Mouse (Mus musculus) induced T-regulatory cell, adult 2 months (primary cell): ENCODE results near the gene Ccdc130.

Experiments
- DNase-seq: peaks from one replicate; pipeline ENCODE4 v3.0.0-alpha.2; 2012; ENCODE audit warnings: low read depth

Gene Ccdc130

DNA sequence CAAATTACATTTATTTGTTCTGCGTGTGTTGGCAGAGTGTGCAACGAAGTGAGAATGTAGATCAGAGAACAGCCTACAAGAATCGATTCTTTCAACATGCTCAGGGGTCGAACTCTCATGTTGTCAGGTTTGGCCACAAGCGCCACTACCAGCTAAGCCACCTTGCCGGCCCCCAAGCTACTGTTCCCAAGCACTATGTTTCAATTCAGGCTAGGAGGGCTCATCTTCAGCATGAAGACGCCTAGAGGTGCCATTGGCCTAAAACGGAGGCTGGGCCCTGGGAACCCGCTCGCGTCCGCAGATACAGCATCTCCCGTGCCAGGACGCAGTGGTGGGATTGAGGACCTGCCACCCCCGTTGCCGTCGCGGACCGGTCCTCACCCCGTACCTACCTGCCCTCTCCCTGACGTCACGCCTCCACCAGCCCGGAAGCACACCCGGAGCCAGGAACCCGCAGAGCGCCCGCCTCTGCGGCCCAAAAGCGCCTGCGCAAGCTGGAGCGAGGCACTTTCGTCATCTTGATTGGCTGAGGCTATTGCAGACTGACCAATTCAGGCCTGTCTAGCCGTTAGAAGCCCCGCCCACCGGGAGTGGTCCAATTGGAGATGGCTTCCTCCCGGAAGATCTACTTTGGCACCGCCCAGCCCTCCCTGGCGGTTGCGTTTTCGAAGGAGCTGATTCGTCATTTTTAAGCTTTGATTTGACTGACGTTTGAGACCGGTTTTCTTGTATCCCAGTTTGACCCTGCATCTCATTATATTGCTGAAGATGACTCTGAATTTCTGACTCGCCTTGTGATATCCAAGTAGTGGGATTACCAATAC lies at the start of gene Ccdc130:
Gene Ccdc130 (minus strand): TSS at position 431 of the 824 bp plus-strand sequence.
- DNase-seq, result peak; percentile 100

DNA sequence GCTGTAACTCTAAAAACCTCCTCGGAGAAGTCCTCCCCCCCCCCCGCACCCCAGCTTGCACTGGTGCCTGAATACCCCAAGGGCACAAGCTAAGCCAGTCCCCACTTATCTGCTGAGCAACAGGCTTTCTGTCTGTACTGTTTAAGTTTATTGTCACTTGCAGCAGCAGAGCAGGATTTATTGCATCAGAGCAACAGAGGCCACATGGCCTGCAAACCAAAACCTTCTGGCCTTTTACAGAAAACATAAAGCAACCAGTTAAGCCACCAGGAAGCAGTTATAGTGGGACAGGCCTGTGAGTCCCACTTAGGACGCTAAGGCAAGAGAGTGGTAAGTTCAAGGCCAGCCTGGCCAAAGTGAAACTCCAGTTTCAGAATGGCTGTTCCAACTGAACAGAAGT lies 38.2 kb upstream of the Ccdc130 start:
- DNase-seq, result no peak

DNA sequence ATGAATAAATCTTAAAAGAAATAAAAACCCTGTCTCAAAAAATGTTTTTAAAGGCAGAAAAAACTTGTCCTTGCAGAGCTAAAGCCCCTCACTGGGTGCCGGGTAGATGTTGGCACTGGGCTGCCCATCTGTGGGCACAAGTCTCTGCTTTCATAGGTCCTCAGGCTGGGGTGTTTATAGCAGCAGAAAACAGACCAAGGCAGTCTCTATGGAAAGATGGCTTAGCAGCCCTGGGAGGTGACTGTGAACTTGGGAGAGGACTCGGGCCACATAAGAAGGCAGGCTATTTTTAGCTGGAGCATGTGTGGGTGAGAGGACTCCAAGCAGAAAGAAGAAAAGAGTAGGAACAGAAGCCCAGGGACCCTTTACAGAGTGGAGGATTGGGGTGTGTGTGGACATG lies 33.8 kb upstream of the Ccdc130 start:
- no peak for DNase-seq

DNA sequence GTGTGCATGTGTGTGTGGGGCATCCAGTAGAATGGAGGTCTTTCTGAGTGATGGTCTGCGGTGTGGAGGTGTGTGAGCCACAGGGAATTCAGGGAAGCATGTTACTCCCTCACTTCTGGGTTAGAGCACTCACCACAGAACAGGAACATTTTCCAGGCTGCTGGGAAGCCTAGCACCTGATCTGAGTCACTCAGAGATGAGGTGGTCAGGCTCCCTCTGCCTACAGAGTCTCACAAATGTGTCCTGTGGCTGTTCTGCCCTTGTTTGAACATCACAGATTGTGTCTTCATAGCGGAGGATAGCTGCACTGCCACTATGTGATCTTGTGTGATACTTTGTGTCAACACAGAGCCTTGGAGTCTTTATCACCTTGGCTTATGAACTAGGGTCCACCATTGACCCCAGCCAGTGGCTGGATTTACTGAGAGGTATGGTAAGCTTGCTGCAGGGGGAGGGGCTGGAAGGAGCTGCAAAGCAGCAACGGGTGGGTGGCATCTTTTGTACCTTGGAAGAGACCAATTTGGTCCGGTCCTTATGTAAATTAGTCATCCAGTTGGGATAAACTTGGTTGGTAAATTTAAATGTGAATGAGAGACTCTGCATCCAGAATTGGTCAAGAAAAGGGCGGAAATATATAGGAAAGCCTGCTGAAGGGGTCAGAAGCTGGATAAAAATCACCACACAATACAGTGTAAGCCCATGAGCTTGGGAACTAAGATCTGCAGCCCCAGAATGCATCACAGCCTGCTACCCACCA lies 27.0 kb upstream of the Ccdc130 start:
- DNase-seq, result no peak

DNA sequence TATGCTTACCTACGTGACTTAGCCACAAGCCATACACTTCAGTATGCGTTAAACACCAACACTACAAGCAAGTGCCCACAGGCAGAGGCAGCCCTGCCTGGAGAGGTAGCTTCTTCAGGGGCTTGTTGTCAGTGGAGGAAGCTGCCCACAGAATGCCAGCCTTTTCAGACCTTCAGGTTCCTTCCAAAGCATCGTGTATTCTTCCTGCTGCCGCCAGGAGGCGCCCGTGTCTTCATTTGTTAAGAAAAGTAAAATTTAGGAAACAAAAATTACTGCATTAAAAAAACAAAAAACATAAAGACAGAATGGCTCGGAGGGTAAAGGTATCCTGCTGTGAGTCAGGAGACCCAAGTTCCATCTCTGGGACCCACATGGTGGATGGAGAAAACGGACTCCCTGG lies 21.5 kb upstream of the Ccdc130 start:
- peak; percentile 83 for DNase-seq

DNA sequence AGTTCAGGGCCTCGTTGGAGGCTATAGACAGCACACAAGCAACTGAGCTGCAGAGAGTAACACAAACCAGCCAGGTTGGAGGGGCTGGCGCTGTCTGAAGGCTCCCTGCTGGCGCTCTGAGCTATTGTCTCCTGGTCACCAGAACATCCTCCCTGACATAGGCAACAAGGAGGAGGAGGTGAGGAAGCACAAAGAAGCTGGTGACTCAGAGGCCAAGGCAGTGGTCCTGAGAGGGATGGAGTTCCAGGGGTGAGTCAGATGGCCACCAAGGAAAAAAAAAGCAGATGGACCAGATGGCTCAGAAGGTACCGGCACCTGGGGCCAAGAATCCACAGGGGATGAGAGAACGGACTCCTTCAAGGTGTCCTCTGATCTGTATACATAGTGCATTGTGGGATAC lies 20.9 kb upstream of the Ccdc130 start:
- no peak for DNase-seq

DNA sequence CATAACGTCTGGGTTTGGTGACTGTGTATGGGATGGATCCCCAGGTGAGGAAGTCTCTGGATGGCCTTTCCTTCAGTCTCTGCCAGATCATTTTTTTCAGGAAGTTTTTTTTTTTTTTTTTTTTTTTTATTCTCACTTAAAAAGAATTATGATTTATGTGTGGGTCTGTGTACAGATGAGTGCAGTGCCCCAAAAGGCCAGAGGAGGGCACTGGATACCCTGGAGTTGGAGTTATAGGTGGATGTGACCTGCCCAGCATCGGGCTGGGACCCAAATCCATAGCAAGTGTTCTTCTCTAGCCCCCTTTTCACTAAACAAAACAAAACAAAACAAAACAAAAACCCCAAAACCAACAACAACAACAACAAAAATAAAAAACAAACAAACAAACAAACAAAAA lies 18.7 kb upstream of the Ccdc130 start:
- peak; percentile 54 for DNase-seq

DNA sequence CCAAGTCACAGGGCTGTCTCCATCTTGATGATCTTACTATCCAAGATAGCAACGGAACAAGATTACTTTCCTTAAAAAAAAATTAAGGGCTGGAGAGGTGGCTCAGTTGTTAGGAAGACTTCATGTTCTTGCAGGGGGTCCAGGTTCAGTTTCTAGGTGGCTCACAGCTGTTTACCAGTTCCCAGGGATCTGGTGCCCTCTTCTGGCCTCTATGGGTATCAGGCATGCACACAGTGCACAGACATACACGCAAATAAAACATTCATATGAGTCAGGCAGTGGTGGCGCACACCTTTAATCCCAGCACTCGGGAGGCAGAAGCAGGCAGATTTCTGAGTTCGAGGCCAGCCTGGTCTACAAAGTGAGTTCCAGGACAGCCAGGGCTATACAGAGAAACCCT lies 15.5 kb upstream of the Ccdc130 start:
- DNase-seq, result peak; percentile 74

DNA sequence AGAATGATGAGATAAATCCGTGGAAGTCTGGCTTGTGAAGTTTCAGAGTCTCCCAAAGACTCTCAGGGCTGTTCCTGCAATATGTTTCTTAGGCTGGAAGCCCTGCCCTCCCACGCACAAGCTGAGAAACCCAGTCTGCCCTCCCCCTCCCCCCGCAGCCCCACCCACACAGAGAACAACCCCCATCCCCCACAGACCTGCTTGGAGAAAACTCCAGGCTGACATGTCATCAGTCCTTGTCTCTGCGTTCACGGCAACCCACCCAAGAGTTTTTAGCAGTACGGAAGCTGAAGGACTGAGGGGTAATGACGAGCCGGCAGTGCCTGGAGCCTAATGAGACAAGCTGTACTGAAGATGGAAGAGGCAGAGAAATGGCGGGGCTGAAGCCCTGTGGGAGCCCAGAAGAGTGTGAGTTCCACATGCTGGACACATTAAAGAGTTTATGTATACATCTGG lies 14.5 kb upstream of the Ccdc130 start:
- DNase-seq, result no peak

DNA sequence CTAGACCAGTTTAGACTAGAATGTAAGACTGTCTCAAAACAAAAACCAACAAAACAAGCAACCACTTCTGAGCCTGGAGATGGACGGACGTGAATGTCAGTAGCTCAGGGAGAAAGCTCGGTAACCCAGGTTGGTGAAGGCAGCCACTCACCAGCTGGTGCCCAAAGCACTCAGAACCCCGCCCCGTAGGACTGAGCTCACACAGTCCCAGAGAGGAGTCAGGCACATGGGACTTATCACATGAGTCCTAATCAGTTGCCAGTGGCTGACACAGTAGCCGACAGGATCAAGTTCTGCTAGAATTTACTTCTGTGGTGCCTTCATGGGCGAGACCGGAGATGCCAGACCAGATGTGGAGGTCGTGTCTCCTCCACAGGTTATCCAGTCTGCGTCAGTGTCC lies 10.6 kb upstream of the Ccdc130 start:
- DNase-seq, result no peak

DNA sequence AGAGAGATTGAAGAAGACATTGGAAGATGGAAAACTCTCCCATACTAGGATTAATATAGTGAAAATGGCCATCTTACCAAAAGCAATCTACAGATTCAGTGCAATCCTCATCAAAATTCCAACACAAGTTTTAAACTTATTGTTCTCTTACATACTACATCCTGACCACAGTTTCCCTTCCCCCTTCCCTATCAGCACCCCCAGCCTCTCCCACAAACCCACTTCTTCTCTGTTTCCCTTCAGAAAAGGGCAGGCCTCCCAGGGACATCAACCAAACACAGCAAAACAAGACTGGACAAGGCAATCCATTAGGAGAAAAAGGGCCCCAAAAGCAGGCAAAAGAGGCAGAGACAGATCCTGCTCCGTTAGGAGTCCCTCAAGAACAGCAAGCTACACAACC lies 6.3 kb upstream of the Ccdc130 start:
- DNase-seq, result no peak

DNA sequence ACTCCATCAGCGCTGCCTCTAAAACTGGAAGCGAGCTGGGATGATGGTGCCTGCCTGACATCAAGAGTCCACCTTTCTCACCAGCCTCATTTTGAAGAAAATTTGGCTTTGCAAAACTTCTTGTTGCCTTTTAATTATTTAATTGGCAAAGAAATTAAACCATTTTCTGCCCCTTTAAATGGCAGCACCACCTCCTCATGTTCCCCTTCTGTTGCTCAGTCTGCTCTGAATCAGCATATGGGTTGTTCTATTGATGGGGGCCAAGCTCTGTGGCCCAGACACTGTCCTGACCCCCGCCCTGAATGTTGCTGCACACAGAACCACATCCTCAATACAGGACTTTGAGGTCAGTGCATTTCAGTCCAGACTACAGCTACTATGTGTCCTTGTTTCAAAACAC lies 3.8 kb upstream of the Ccdc130 start:
- DNase-seq, result no peak

DNA sequence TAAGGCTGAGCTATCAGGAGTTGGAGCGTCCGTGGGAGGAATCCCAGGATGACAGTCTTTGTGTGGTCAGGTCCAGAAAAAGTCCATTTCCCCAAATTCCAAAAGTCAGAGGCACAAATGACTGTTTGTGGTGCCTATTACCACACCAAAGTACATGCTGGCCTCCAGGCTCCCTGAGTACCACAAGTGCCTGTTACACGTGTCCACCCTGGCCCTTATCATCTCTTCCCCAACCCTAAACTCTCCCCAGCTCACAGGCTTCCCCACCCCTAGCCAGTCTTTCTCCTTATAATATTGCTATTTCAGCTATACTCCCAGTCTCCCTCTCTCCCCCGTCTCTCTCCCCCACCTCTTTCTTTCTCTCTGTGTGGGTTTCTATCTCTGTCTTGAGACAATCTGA lies 2.1 kb upstream of the Ccdc130 start:
- DNase-seq, result no peak

DNA sequence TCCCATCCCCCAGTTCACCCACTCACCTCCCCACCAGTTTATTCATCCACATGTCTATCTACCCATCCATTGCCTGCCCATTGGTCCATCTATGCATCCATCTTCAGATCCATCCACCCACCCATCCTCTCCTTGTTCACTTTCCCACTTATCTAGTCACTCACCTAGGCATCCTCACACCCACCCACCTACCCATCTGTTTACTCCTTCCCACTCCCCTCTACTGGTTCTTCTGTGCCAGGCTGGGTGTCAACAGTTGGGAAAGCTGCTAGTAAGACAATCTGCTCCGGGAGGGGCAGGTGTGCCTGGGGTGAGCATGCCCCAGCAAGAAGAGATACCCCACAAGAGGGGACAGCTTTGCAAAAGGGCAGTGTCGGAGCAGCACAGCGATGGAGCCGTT lies 9.1 kb downstream of the Ccdc130 start:
- DNase-seq, result no peak

DNA sequence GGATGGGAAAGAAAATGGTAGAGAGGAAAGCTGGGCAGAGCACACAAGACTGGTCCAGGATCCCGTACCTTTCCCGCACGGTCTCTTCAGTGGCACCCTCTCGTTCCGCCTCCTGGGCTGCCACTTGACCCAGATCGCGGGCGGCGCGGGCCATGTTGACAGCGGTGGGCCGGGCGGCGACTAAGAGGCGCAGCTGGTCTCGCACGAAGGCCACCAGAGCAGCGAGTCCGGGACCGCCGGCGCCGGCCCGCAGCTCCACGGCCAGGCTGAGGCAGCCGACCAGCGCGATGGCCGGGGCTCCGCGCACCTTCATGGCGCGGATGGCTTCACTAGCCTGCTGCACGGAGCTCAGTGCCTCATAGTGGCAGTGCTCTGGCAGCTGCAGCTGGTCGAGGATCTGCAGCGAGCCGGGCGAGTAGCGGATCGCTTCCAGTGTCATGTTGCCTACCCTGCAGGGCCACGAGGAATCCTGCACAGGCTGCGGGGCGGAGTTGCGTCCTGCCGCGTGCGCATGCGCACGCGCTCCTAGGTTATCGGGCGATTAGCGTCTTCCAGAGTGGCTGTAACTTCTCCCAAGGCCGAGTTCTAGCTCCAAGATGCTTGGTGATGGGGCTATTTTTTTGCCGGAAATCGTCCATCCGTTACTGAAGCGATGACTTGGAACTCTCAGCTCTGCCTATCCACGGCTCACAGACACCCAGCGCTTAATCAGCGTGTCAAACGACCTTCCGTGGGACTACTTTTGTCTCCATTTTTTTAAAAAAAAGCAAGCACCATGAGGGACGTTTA lies 13.2 kb downstream of the Ccdc130 start, which contains the start of gene Mri1:
Gene Mri1 (minus strand): TSS at position 505 of the 789 bp plus-strand sequence.
- peak; percentile 91 for DNase-seq

DNA sequence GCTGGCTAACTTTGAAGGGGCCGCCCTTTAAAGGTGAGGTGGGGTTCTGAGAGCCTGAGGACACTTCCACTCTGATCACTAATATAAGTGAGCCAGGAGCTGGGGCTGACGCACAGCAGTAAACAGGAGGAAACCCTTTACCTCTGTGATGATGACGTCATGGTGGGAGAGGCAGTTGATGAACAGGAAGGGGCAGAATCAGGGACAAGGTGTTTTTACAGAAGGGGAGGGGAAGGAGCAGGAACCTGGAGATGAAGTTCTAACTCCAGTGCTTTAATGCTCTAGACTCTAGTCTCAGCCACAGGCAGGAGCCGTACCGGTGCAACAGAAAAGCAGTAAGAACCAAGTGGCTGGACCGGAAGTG lies 13.7 kb downstream of the Ccdc130 start:
- DNase-seq, result peak; percentile 90

DNA sequence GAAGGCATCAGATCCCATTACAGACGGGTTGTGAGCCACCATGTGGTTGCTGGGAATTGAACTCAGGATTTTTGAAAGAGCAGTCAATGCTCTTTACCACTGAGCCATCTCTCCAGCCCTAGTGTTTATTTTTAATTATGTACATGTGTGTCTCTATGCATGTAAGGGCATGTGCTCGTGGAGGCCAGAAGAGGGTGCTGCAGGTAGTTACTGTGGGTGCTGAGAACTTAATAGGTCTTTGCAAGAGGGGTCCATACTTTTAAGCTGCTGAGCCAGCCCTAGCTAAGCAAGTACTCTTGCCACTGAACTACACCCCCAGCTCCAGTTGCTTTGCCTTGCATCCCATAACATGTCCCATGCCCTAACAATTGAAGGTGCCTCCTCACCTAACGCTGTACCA lies 14.3 kb downstream of the Ccdc130 start:
- peak; percentile 51 for DNase-seq

DNA sequence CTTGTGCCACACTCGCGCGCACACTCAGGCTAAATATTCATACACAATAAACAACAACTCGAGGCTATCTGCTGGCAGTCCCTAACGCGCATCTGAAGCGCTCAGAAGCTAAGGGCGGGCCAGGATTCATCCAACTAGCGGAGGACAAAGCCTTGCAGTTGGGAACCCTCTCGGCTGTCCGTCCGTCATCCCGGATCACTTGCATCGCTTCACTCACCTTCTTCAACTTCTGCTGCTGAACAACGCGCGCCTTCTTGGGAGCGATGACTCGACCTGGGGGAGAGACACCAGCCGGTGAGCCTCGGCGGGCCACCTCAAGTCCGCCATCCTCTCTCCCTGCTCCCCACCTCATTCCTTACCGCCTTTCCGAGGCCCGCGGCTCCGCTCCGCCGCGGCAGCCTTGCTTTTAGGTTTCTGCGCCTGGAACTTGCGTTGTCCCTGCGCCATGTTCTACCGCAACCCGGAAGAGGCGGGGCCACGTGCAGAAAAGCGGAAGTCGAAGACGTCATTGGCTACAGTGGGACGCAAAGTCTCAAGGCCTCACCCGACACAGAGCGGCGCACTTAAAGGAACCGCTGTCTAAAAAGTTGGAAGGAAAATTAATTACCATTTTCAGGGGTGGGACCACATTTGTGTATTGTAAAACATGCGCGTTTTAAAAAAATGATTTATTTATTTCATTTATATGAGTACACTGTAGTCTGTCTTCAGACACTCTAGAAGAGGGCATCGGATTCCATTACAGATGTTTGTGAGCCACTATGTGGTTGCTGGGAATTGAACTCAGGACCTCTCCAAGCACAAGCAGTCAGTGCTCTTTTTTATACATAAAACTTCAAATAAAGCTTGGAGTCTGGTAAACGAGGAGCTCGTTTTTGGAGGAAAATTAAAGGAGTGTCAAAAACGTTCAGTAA lies 20.7 kb downstream of the Ccdc130 start, which contains the start of gene D8Ertd738e:
Gene D8Ertd738e (minus strand): TSS at position 463 of the 914 bp plus-strand sequence.
- DNase-seq, result peak; percentile 99

DNA sequence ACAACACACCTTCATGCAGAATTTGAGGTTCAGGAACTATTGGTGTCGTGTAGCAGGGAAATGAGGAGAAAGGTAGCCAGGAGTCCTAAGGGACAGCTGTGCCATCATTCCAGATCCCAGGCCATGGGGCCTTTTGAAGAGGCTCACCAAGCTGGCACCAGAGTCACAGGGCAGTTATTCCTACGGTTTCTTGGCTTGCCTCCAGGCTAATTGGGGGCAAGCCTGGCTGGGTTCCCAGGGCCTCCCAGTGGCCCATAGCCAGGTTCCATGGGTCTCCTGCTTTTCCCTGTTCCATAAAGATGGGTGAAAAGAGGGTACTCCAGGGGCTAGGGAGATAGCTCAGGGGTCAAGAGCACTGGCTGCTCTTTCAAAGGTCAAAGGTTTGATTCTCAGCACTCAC lies 28.4 kb downstream of the Ccdc130 start:
- DNase-seq, result no peak

DNA sequence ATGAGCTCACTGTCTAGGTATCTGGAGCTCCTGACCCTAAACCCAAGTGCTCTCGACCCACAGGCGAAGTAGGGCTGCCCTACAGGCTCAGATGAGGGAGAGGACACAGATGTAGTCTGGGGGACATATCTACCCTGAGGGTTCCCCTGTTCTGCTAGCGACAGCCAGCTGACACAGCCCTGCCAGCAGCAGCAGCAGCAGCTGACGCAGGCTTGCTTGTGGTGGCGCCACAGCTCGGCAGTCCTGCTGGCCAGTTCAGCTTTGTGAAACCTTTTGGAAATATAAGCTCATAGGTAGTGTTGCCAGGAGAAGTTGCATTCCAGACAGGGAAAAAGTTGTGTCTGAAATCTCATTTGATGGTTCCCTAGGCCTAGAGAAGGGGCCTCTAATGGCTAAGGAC lies 29.0 kb downstream of the Ccdc130 start:
- DNase-seq, result no peak

DNA sequence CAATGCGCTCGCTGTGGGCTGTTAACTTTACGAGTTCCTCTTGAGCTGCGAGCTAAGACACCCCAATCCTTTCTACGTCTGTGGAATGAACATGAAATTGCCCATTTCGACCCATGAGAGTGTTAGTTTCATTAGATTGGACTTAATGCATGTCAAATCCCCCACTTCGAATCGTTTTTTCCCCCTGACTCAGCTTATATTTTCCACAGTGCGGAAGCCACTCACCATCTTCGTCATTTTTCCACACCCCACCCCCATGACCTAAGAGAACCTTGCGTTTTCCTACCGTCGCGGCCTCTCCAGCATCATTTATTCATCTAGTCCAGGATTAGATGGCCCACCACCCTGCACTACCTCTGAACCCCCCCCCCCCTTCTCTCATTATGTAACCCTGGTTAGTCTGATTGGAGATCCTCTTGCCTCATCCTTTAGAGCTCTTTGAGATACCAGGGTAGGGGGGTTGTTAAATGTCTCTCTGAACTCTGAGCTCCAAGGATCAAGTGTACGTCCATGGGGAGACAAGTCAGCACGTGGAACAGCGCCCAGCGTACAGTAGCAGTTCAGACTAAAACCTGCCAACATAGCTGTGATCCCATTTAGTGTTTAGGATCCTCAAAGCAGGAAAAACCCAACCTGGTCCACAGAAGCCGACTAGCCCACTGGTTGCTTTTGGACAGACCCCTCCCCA lies 32.5 kb downstream of the Ccdc130 start:
- DNase-seq, result peak; percentile 84
